Mouse (Mus musculus): Measurements from ENCODE around the gene Gpc6. TPM values are rescaled to one million over a fixed set of nuclear protein-coding genes. Genes with fewer than 3 reads are reported as not detected.

Gpc6 gene
- total RNA-seq, 1 experiment from 2014 or later: not detected

DNA sequence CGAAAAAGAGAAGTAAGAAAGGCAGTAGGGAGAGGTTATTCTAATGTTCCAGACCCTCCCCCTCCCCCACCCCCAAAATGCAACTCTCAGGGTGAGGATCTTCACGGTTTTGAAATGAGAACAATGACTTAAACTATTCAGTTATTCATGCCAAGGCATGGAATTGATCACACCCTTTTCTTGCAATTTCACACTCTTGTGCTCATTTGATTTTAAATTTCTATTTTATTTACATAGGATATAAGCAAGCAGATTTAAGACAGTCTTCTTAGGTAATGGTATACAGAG lies 379.6 kb downstream of the Gpc6 start:
- no peak for ATAC-seq (replicated peaks; ENCODE audit: insufficient number of reproducible peaks, low FRiP score, low TSS enrichment, poor library complexity, severe bottlenecking)

DNA sequence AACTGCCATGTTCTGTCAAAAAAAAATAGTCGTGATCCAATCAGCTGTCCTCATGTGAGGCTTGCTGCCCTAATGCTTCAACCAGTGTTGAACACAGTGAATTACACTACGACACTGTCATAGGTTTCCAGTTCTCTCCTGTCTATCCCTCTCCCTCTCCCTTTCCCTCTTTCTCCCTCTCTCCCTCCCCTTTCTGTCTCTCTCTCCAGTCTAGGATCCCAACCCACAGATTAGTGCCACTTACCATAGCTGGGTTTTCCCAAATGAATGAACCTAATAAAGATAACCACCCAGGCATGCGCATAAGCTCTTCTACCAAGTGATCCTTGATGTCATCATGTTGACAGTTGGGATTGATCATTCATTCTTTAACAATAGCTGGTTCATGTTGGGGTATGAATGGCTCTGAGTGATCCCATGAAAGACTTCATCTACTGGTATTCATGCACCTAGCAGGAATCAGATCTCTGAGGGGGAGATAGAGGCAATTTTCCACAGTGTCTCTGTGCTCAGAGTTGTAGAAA lies 384.9 kb downstream of the Gpc6 start:
- ATAC-seq (replicated peaks; ENCODE audit: insufficient number of reproducible peaks, low FRiP score, low TSS enrichment, poor library complexity, severe bottlenecking): no peak

DNA sequence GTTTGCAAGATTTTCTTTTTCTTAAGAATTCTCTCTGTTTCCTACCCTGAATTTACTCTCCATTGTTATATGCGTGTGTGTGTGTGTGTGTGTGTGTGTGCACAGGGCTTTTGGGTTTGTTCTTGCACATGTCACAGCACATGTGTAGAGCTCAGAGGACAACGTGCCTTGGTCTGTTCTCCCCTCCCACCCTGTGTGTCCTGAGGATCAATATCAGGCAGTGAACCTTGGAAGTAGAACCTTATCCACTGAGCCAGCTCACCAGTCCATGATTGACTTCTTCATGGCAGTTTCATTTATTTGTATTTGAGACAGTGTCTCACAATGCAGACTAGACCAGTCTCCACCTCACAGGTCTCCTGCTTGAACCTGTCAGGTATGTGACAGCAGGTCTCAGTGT lies 399.1 kb downstream of the Gpc6 start:
- no peak for ATAC-seq (replicated peaks; ENCODE audit: insufficient number of reproducible peaks, low FRiP score, low TSS enrichment, poor library complexity, severe bottlenecking)

DNA sequence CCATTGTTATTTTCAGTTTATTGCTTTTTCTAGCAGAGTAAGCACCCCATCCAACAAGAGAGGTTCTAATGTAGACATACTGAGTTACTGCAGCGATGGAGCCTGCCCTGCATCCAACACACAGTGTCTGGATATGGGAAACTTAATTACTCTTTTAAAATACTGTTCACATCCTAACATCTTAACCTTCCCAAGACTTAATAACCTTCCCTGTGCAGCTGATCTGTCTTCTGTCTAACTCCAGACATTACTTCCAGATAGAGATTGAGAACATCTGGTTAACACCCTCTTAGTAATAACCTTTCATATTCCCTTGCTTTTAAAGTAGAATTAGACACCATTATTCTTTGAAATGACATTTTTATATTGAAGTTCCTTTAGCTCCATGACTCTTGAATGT lies 407.1 kb downstream of the Gpc6 start:
- ATAC-seq (replicated peaks; ENCODE audit: insufficient number of reproducible peaks, low FRiP score, low TSS enrichment, poor library complexity, severe bottlenecking): no peak

DNA sequence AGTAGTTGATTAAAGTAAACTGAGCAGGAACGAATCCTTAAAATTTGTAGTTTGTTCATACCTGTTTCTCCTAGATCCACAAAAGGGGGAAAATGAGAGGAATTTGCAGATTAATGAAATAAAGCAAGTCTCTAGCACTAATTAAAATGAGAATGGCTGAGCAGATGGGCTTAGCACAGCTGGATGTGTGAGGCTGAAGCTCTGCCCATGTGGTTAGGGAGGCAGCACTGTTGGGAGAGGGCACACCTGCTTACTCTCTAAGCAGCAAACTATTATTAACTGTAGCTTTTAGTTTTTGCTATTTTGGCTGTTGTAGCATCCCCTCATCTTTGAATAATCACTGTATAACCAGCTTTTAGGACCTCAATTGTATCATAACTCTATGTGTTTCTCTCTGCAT lies 412.2 kb downstream of the Gpc6 start:
- no peak for ATAC-seq (replicated peaks; ENCODE audit: insufficient number of reproducible peaks, low FRiP score, low TSS enrichment, poor library complexity, severe bottlenecking)

DNA sequence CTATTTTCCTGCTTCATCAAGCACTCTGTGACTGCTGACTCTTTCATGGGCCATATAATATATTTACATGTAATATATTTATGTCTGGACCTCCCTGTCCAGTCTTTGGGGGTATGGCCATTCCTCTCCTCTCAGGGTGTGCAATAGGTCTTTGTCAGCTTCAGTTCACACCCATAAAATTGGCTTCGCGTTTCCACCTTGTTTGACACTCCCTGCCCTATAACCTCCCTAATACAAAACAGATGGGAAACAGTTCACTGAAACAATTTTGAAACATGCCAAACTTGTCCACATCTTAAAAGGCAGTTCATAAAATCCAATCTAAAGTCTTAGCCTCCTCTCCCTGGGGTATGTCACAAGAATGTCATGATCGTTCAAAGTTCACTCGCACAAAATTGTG lies 415.4 kb downstream of the Gpc6 start:
- no peak for ATAC-seq (replicated peaks; ENCODE audit: insufficient number of reproducible peaks, low FRiP score, low TSS enrichment, poor library complexity, severe bottlenecking)

DNA sequence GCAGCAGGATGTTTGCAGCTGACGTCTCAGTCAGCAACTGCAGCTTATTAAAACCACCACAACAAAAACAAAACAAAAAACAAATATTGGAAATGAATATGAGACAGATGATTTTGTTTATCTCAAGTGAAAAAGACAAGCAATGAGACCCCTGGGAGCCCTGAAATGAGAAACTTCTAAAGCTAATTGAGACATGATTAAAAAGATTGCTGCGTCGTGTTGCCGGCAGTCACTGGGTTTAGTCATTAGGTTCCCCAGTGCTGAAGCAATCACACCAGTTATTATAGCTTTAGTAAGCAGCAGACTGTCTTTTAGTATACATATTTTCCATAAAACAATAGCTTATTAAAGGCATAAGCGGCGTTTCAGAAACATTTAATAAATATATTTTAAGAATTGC lies 419.4 kb downstream of the Gpc6 start:
- no peak for ATAC-seq (replicated peaks; ENCODE audit: insufficient number of reproducible peaks, low FRiP score, low TSS enrichment, poor library complexity, severe bottlenecking)

DNA sequence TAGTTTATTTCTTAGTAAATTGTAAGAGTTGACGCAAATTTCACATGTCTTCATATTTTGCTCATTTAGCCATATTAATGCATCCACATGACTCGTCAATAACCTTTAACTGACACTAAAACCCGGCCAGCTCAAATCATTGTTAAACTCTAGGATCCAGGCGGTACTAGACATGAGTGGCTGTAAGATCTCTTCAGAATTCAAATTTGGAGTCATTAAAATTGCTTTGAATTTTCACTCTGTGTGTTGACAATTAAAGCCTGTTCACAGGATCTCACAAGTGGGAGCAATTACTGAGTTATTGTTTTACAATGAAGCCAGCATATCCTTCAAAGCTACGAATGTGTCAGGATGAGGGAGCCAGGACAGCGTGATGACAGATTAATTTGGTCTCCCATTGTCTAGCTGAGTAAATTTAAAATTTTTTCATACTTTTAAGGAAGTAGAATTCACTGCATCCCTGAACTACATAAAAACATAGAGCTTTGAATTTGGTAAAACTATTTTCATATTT lies 421.3 kb downstream of the Gpc6 start:
- ATAC-seq (replicated peaks; ENCODE audit: insufficient number of reproducible peaks, low FRiP score, low TSS enrichment, poor library complexity, severe bottlenecking): no peak

DNA sequence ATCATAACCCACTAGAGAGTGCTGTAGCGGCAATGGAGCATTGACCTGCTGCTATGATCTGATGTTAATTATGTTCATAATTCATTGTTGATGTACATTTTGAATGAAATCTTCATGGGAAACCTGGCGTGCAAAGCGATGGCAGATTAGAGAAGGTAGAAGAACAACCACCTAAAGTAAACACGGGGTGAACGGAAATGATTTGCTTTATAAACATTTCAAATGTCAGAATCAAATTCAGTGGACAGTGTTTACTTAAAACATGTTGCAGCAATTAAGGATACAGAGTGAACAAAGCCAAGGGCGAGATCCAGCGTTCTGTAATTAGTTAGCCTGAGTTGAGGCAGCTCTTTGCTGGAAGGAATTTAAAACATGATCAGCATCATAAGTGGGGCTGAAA lies 426.2 kb downstream of the Gpc6 start:
- no peak for ATAC-seq (replicated peaks; ENCODE audit: insufficient number of reproducible peaks, low FRiP score, low TSS enrichment, poor library complexity, severe bottlenecking)

DNA sequence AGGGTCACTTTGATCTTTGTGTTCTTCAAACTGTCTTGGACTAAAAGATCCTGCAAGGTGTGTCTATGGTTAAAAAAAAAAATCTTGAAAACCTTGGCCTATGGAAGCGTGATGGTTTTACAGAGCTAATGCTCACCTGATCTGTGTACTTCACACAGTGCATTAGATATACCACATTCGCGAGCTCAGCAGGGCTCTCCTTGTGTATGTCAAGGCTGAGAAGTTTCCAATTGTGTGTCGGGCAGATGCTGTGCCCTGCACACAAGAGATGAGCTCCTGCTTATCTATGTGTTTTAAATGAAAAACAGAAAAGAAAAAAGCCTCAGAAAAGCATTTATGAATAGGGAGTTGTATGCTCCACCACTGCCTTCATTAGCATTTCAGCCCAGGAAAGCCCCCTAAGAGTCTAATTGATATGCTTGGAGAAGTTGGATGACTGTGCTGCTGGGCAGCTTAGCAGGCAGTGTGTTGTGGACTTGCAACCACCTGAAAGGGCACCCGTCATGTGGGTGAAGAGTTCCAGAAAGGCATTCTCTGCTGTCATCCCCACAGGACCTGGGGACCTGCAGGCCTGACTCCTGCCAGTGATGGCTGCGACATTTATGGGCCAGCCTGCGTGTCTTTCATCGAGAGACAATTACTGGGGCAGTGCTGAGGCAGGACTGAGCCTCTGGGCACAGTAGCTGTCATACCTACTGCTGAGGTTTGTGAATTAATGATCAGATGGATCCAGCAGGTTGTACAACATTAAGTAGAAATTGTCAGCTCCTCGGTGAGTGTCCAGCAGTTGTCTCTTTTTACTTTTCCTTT lies 436.2 kb downstream of the Gpc6 start:
- ATAC-seq (replicated peaks; ENCODE audit: insufficient number of reproducible peaks, low FRiP score, low TSS enrichment, poor library complexity, severe bottlenecking): no peak

DNA sequence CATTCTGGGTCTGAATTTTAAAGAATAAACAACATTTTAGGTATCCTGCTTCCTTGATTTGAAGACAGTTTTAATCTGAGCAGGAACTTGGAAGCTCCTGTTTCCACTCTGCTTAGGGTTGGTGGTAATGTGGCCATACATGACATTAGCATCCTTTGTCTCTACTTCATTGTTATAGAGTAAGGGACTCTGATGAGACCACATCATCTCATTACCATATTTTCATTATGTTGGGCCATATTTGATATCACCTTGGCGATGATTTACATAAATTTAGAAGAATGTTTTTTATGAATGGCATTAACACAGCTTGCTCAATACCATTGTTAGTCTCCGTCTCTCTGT lies 436.8 kb downstream of the Gpc6 start:
- ATAC-seq (replicated peaks; ENCODE audit: insufficient number of reproducible peaks, low FRiP score, low TSS enrichment, poor library complexity, severe bottlenecking): no peak

DNA sequence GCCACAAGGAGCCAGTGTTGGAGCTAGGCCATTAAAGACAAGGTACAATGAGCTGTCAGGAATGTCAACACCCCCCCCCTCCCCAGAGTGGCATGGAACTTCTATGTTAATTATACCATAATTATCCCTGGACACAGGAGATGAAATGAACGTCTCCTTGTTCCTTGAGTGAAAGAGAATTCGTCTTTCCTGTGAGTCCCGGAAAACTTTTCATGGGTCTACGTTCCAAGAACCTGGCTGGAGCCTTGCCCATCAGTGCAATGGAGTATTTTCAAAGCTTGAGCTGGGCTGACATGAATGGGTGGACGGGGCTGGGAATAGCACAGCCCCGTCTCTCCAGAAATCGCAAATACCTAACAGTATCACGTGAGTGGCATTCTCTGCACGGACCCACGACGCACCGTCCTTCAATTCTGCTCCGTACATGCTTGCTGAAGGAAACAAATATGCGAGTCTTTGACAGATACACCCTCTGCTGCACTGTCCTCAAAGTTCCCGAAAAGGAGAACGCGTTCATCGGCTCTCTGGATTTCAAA lies 444.3 kb downstream of the Gpc6 start:
- ATAC-seq (replicated peaks; ENCODE audit: insufficient number of reproducible peaks, low FRiP score, low TSS enrichment, poor library complexity, severe bottlenecking): no peak

DNA sequence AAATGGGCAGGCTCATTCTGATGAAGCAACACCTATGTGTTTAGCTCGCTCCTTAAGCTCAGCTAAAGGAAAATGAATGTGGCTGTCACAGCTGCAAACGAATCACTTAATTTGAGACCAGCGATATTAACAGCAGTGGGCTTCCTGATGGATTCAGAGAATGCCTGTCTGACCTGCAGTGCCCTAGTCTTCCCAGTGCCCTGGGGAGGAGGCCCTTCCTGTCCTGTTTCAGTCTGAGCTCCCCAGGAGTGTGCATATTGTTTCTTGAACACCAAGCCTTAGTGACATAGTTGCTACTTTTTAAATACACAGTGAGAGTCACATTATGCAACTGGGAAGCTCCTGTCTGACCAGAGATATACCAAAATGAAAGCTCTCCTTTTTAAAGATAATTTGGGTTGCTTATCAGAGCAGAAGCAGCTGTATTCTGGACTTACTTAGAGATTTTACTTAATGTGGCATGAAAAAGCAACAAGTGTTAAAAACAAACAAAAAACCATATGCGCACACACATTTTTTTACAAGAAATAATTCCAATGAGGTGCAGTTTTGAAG lies 451.8 kb downstream of the Gpc6 start:
- no peak for ATAC-seq (replicated peaks; ENCODE audit: insufficient number of reproducible peaks, low FRiP score, low TSS enrichment, poor library complexity, severe bottlenecking)

DNA sequence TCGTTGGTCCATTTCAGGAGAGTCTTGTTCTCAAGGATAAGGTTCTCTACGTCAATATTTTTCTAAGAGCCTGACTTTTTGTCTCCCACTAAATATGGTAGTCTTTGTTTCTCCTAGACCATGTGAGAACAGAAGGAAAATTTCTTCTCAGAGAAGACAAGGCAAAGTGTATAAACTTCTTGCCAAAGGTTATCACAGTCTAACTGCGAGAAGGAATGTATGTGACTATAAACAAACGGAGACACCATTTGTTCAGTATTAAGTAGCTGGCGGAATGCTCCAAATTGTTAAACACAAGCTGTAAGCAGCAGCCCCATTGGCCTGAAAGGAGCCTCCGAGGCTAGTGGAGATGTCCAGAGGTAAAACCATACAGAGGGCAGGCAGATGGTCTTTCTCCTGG lies 454.9 kb downstream of the Gpc6 start:
- no peak for ATAC-seq (replicated peaks; ENCODE audit: insufficient number of reproducible peaks, low FRiP score, low TSS enrichment, poor library complexity, severe bottlenecking)

DNA sequence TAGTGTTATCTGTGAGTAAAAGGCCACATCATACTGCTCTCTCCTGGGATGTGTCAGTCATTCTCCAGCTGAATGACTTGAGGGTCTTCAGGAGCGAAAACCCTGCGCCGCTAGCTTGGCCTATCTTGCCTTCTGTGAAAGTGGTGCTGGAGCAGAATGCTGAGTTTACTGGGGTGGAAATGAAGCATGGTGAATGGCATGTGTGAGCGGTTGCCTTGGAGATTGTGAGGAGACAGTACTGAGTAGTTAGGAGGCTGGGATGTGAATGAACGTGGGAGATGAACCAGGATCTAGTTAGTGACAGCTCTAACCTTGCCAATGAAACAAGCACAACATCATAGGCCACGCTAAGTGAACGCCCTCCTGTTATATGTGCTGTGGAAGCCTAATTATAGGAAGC lies 458.1 kb downstream of the Gpc6 start:
- no peak for ATAC-seq (replicated peaks; ENCODE audit: insufficient number of reproducible peaks, low FRiP score, low TSS enrichment, poor library complexity, severe bottlenecking)

DNA sequence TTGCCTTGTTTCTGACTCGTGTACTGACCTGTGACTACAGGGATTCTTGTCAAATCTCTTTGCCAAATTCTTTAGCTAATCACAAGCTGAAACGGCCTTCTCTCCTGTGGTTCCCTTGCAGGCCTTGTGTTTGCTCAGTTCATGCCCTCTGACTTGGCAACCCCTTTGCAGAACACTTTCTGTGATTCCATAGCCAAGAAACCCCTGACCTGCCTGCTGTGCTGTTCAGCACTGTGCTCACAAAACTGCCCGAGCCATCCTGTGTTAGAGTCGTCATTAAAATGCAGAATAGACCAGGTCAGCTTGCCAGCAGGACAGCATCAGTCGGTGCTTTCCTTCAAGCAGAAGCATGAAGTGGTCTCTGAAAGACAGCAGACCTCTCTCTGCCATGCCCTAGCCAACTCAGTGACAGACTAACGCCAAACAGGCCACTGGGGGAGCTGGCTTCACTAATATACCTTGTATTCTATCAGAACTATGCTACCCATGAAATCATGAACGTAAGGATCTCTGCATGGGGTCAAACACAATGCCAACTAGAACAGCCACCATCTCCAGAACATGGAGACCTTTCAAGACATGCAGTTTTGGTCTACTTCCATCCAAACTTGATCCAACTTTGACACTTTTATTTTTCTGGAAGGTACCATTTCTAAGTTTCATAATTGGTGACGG lies 459.1 kb downstream of the Gpc6 start:
- ATAC-seq (replicated peaks; ENCODE audit: insufficient number of reproducible peaks, low FRiP score, low TSS enrichment, poor library complexity, severe bottlenecking): no peak

DNA sequence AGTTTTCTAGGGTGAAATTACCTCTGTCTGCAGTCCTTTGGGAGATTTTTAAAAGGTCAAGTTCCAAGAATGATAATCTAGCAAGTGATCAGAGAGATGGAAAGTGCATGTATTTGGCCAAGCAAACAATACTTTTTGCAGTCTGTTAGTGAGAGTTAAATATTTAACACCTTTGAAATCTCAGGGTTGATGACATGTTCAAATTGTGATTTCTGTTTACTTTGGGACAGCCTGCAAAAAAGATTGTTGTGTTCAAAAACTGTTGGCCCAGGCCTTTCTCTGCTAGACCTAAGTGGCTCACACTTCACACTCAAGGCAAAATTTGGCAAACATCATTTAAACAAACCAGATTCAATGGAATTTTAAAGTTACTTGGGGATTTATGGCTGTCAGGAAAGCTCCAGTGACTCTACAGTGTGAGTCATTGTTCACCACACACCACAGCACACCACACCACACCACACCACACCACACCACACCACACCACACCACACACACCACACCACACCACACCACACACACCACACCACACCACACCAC lies 460.7 kb downstream of the Gpc6 start:
- ATAC-seq (replicated peaks; ENCODE audit: insufficient number of reproducible peaks, low FRiP score, low TSS enrichment, poor library complexity, severe bottlenecking): no peak

DNA sequence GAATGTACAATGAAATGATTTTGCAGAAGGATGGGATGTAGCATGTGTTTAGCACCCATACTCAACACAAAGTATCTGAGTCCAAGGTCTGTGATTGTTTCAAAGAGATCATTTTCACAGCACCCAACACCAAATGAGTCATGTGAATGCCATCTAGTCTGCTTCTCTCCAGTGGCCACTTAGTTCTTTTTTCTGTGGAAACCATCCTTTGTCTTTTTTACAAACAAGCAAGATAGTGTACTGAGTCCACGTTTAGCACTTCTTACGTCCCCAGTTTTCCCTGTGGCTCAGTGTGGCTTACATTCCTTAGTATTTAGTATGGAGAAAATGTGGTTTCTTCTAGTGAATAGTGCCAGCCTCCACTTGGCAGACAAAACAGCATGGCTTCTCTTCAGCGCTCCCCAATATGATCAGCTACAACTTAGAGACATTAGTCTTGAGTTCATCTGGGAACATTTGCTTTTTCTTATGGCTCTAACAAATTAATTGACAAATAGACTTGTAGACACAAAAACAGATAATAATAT lies 465.7 kb downstream of the Gpc6 start:
- ATAC-seq (replicated peaks; ENCODE audit: insufficient number of reproducible peaks, low FRiP score, low TSS enrichment, poor library complexity, severe bottlenecking): no peak

DNA sequence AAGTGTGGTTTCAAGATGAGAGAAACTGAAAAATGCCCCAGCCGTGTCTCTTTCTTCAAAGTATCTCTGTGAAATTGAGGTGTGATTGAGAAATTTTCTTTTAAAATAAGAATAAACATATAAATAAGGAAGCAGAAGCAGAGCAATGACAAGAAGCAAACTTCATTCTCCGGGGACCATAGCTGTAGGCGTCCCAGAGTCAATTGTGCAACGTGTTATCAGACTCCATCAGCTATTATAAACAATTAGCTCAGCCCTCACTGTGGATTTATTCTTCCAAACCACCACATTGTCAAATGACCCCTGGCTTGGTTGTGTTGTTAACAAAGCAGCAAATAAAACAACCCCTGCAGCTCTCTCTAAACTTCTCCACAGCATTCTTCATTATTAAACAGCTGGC lies 466.3 kb downstream of the Gpc6 start:
- no peak for ATAC-seq (replicated peaks; ENCODE audit: insufficient number of reproducible peaks, low FRiP score, low TSS enrichment, poor library complexity, severe bottlenecking)
